Mouse (Mus musculus) heart, embryonic 12.5 days (tissue): ENCODE data around the gene Ttpal. TPM values are rescaled to one million over a fixed set of nuclear protein-coding genes. Genes with fewer than 3 reads are reported as not detected.

Source experiments
- ATAC-seq: fragments of 200-750 bp; cut with Nextera tagmentation; 2 replicates; pipeline ENCODE4 v1.8.0; 2017; ENCODE audit warnings: moderate TSS enrichment, moderate library complexity; ENCODE audit not compliant: insufficient number of reproducible peaks, low FRiP score
- H3K27ac ChIP-seq: fragments of 300-500 bp; sonication (generic); 2 replicates; pipeline ENCODE4 v1.5.1; 2016; ENCODE audit warnings: mild to moderate bottlenecking, moderate library complexity; ENCODE audit not compliant: poor library complexity, severe bottlenecking
- H3K27me3 ChIP-seq: fragments of 300-500 bp; sonication (generic); replicated peaks from 2 replicates; pipeline ENCODE4 v1.6.1; 2016; ENCODE audit warnings: mild to moderate bottlenecking, moderate library complexity
- H3K36me3 ChIP-seq: fragments of 300-500 bp; sonication (generic); 2 replicates; pipeline ENCODE4 v1.6.1; 2016; ENCODE audit warnings: mild to moderate bottlenecking, moderate library complexity
- H3K4me1 ChIP-seq: fragments of 300-500 bp; sonication (generic); replicated peaks from 2 replicates; pipeline ENCODE4 v1.6.1; 2016; ENCODE audit warnings: mild to moderate bottlenecking
- H3K4me2 ChIP-seq: fragments of 300-500 bp; sonication (generic); 2 replicates; pipeline ENCODE4 v1.6.1; 2016; ENCODE audit warnings: mild to moderate bottlenecking, moderate library complexity
- H3K4me3 ChIP-seq: fragments of 300-500 bp; sonication (generic); 2 replicates; pipeline ENCODE4 v1.5.1; 2016; ENCODE audit warnings: mild to moderate bottlenecking
- H3K9ac ChIP-seq: fragments of 300-500 bp; sonication (generic); 2 replicates; pipeline ENCODE4 v1.6.1; 2016; ENCODE audit warnings: mild to moderate bottlenecking, moderate library complexity
- H3K9me3 ChIP-seq: fragments of 300-500 bp; sonication (generic); replicated peaks from 2 replicates; pipeline ENCODE4 v1.6.1; 2016; ENCODE audit warnings: mild to moderate bottlenecking, moderate library complexity
- WGBS: fragments of 180-500 bp; shearing (Covaris S2); methylation state at CpG from one replicate; pipeline ENCODE4 v1.1.7; 2016; 5-methylcytosine and 5-hydroxymethylcytosine counted together
- polyA plus RNA-seq: library from polyadenylated mRNA; unstranded; fragments of >200 nt; fragmentation: Nextera tagmentation; extraction: Ambion mirVana; gene quantifications from 2 replicates; pipeline ENCODE4 v1.2.1, GENCODE M21; 2016

Ttpal gene
- polyA plus RNA-seq, 1 experiment from 2014 or later = 26.9 TPM

DNA sequence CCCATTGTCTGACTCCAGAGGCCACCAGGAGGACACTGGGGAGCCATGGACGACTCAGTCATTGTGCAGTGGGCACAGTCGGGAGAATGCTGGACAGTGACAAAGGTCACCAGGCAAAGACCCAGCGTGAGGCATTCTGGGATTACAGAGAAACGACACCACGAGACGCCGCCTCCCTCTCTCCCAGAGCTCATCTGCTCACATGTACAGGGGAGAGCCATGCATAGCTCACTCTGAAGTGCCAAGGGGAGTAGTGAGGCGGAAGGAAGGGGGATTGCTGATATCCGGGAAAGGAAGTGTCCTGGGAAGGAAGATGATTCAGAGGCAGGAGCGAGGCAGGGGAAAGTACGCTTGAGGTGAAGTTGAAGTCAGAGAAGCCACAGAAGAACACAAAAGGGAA, 26.9 kb upstream of the Ttpal start:
- Histone ChIP-seq H3K9ac (no peak overlapping the region), H3K27ac (no peak overlapping the region), H3K4me2 (no peak overlapping the region; the same call in 1 of the 2 replicates), H3K4me3 (no peak overlapping the region), H3K9me3 (no peaks in the 10 kb centered on the region), H3K36me3 (no peaks in the 10 kb centered on the region), H3K4me1 (no peaks in the 10 kb centered on the region; the same call in 1 of the 2 replicates), H3K27me3 (peaks cover 46% of the 10 kb centered on the region)
- 41% methylated on average over 11 of the region's 11 CpGs for WGBS
- ATAC-seq = no peak

DNA sequence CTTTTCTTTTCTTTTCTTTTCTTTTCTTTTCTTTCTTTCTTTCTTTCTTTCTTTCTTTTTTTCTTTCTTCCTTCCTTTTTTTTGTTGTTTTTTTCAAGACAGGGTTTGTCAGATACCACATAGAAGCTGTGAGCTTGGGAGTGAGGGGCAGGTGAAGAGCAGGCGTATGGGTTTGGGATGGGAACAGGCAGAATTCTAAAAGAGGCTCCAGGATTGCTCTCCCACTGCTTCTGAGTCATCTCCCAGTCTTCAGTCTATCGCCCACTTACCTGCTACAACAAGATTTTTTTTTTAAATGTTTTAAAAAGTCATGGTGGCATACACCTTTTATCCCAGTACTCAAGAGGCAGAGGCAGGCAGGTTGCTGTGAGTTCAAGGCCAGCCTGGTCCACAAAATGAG, 24.1 kb upstream of the Ttpal start:
- Histone ChIP-seq H3K9me3 (no peaks in the 10 kb centered on the region), H3K27me3 (peaks cover 22% of the 10 kb centered on the region), H3K4me2 (no peak overlapping the region), H3K36me3 (no peaks in the 10 kb centered on the region), H3K4me3 (no peak overlapping the region), H3K9ac (no peak overlapping the region), H3K27ac (no peak overlapping the region), H3K4me1 (no peaks in the 10 kb centered on the region; the same call in 1 of the 2 replicates)
- ATAC-seq = no peak
- WGBS = 78% methylated on average over 2 of the region's 2 CpGs

DNA sequence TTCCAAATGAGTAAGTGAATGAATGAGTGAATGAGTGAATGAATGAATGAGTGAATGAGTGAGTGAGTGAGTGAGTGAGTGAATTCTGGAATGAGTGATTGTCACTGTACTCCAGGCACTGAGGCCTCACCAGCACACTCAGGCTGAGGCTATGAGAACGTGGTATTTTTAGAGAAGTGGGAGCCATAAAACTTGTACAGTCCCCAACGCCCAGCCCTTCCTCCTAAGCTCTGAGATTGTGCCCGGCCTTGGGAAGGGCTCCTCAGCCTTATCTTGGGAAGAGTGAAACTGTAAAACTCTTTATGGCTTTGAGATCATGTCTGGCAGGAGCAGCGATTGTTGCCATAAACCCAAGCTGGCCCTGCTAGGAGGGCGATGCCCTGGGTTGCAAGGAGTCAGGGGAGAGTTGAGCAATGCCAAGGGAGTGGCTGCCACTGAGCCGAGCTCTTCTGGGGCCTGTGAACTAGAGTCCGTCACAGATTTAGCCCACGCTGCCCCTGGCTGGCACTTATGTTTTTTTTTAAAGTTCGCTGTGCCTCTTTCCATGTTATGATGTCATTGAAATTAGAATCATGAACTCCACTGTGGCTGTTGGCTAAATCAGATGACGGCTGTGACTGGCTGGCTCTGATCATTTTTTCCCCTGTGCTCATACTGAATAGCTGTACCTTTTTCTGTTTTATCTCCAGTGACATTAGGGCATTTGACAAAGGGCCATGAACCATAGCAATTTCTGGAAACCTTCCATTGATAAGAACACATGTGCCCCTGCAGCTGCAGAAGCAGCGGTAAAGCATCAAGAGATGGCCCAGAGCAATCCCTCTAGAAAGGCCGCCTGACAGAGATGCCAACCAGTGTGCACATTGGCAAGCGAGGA, 21.8 kb upstream of the Ttpal start:
- Histone ChIP-seq H3K9me3 (no peaks in the 10 kb centered on the region), H3K4me1 (no peaks in the 10 kb centered on the region; the same call in 1 of the 2 replicates), H3K4me2 (no peak overlapping the region), H3K9ac (no peak overlapping the region), H3K4me3 (no peak overlapping the region), H3K27me3 (peaks cover 8% of the 10 kb centered on the region), H3K27ac (no peak overlapping the region), H3K36me3 (no peaks in the 10 kb centered on the region)
- ATAC-seq = no peak
- WGBS = 59% methylated on average over 13 of the region's 13 CpGs

DNA sequence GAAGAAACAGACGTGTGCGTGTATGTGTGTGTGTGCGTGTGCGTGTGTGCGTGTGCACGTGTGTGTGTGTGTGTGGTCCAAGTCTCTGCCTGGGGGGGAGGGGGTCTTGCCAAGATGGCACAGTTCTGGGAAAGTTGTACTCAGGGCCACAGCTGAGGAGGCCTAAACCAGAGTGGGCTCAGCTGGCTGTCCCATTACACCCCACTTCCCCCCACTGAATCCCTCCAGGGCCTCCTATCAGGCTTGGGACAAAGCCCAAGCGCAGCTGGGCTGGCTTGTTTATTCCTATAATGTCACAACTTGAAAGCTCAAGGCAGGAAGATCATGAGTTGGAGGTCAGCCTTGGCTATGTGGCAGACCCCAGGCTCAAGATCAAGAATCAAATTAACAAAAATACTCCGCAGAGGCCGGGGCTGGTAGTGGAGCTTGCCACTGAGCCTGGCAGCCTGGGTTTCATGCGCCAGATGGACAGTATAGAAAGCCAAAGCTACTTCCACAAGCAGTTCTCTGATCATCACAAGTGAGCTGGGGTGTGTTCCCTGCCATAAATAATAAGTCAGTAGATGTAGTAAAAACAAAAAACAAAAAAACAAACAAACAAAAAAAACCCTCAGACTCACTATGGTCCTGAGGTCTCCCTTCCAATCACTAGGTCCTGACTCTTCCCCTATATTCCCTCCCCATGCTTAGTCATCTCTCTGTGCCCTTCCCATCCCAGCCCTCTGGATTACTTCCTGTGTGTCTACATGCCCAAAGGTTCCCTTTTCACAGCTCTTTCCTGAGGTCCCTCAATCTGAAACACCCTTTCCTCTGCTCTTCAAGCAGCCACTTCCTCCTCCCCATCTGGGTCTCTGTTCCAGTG, 18.7 kb upstream of the Ttpal start:
- 94% methylated on average over 10 of the region's 10 CpGs for WGBS
- Histone ChIP-seq H3K4me3 (no peak overlapping the region), H3K9ac (no peak overlapping the region), H3K36me3 (no peaks in the 10 kb centered on the region), H3K27me3 (0 out of 2 replicates have a peak, but pooled peaks cover 4% of the 10 kb centered on the region), H3K4me2 (no peak overlapping the region), H3K4me1 (peaks cover 8% of the 10 kb centered on the region; the same call in 1 of the 2 replicates), H3K9me3 (no peaks in the 10 kb centered on the region), H3K27ac (no peak overlapping the region)
- ATAC-seq = no peak

DNA sequence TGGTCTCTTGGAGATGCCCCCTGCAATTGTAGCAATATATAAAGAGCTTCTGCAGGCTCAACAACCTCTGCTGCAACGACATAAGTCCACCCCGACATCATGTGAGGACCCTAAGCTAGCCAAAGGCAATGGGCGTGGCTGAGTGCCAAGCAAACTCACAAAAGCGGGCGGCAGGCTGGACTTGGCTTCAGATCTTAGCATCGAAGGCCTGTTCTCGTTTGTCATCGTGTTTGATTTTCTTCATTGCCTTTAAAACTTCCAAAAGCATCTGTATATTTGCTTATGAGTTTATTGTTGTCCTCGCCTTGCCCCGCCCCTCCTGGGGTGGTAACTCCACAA, 18.1 kb upstream of the Ttpal start:
- WGBS = 78% methylated on average over 10 of the region's 10 CpGs
- Histone ChIP-seq H3K27ac (no peak overlapping the region), H3K4me3 (no peak overlapping the region), H3K4me2 (no peak overlapping the region), H3K27me3 (no peaks in the 10 kb centered on the region), H3K36me3 (no peaks in the 10 kb centered on the region), H3K4me1 (peaks cover 8% of the 10 kb centered on the region; the same call in 1 of the 2 replicates), H3K9me3 (no peaks in the 10 kb centered on the region), H3K9ac (no peak overlapping the region)
- no peak for ATAC-seq

DNA sequence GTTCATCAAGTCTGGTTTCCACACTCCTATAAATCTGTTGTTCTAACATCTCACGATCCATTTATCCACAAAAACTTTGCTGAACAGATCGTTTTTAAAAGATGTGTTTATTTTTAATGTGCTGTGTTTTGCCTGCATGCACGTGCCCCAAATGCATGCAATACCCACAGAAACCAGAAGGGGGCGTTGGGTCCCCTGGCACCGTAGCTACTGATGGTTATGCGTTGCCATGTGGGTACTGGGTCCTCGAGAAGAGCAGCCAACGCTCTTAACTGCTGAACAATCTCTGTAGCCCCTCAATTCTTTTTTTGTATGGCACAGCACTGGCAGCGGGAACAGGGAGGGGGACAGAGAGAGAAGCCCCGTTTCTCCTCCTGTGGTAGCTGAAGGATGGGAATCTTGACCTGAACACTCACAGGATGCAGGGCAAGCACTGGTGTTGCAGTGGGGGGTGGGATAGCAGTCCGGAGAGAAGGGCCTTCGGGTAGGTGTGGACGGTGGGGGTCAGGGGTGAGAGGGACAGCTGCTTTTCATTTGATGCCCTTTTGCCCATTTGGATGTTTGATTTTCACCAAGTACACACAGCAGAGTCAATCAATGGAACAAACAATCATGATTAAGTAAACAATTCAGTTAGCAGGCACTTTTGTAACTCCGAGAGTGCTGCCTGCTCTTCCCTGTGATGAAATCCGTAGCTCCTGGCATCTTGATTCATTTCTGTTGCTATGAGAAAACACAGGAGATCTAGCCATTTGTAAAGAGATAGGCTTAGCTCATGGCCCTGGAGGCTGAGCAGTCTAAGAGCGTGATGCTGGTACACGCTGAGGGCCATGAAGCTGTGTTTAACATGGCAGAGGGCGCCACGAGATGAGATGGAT, 15.5 kb upstream of the Ttpal start:
- no peaks in the 10 kb centered on the region for H3K36me3 ChIP-seq
- 49% methylated on average over 19 of the region's 19 CpGs for WGBS
- no peak overlapping the region for H3K9ac ChIP-seq
- ATAC-seq = no peak
- H3K27ac ChIP-seq = no peak overlapping the region
- no peak overlapping the region for H3K4me2 ChIP-seq
- no peaks in the 10 kb centered on the region for H3K9me3 ChIP-seq
- H3K4me3 ChIP-seq = no peak overlapping the region
- H3K27me3 ChIP-seq = no peaks in the 10 kb centered on the region
- 0 out of 2 replicates have a peak, but pooled peaks cover 8% of the 10 kb centered on the region for H3K4me1 ChIP-seq

DNA sequence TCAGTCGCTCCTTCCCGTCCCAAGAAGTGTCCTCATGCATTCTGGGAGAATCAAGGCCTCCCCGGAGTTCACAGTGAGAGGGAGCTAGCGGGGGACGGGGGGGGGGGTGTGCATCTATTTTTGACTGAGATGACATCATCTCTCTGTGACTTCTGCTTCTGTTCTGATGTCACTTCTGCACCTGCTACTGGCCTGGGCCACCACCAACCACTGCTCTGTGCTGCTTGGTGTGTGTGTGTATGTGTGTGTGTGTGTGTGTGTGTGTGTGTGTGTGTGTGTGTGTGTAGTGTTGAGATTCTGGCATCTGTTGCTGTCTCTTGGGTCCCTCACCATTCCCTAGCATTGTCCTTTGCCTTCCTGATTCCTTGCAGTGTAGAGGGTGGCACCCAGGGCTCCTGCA, 14.6 kb upstream of the Ttpal start:
- Histone ChIP-seq H3K9ac (no peak overlapping the region), H3K27ac (no peak overlapping the region), H3K4me1 (0 out of 2 replicates have a peak, but pooled peaks cover 8% of the 10 kb centered on the region), H3K9me3 (no peaks in the 10 kb centered on the region), H3K27me3 (no peaks in the 10 kb centered on the region), H3K4me2 (no peak overlapping the region), H3K4me3 (no peak overlapping the region), H3K36me3 (no peaks in the 10 kb centered on the region)
- WGBS = 48% methylated on average over 5 of the region's 5 CpGs
- ATAC-seq = no peak

DNA sequence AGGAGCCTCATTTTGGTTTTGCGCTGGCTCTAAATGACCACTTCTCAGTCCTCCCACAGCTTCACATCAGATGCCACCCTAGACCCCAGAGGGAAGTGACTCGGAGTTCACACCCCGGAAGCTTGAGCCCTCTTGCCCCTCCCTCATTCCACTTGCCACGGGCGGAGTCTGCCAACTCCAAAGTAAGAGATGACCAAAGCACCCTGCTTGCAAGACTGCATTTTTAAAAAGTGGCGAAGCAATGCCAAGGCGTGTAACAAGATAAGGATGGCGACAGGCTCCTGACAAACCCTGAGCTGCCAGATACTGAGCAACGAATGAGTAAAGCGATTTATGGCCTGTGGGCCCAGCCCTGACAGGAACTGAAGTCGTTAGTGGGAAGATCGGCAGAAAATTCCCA, 11.9 kb upstream of the Ttpal start:
- no peak overlapping the region for H3K27ac ChIP-seq
- ATAC-seq = no peak
- no peak overlapping the region for H3K4me2 ChIP-seq
- H3K9ac ChIP-seq = no peak overlapping the region
- no peaks in the 10 kb centered on the region for H3K27me3 ChIP-seq
- no peaks in the 10 kb centered on the region for H3K36me3 ChIP-seq
- H3K4me1 ChIP-seq = peaks cover 11% of the 10 kb centered on the region; the same call in 1 of the 2 replicates
- 52% methylated on average over 12 of the region's 12 CpGs for WGBS
- H3K9me3 ChIP-seq = no peaks in the 10 kb centered on the region
- H3K4me3 ChIP-seq = no peak overlapping the region

DNA sequence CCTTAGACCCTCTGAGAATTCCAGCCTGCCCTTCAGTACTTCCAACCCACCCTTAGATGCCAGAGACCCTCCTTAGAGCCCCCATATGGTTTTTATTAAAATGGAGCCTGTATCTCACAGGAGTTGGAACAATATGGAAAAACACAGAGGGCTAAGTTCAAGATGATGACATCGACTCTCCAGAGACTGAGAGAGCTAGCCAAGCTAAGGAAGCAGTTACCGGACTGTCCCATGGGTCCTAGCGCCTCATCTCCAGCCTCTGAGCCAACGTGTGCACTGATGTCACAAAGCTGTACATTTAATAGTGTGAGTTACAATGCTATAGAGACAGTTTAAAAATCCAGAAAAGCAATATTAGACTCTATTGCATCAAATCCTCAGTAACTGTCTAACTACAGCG, 11.1 kb upstream of the Ttpal start:
- H3K9me3 ChIP-seq = no peaks in the 10 kb centered on the region
- no peaks in the 10 kb centered on the region for H3K27me3 ChIP-seq
- peaks cover 17% of the 10 kb centered on the region; the same call in 1 of the 2 replicates for H3K4me1 ChIP-seq
- no peak overlapping the region for H3K4me2 ChIP-seq
- H3K36me3 ChIP-seq = no peaks in the 10 kb centered on the region
- H3K9ac ChIP-seq = no peak overlapping the region
- WGBS = 61% methylated on average over 5 of the region's 5 CpGs
- H3K4me3 ChIP-seq = no peak overlapping the region
- no peak for ATAC-seq
- H3K27ac ChIP-seq = no peak overlapping the region

DNA sequence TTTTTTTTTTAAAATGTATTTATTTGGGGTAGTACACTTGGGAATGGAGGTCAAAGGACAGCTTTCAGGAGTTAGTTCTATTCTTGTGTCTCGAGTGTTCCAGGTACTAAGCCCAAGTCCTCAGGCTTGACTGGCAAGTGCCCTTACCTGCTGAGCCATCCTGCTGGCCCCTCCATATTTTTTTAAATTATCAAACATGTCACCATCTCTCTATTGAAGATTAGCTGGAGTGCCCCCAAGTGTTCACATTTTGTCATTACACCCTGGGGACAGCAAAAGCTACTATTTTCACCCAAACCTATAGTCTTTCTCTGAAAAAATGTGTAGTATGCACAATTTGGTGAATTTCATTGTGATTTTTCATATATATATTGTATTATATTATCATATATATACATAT, 10.0 kb upstream of the Ttpal start:
- no peak overlapping the region for H3K4me2 ChIP-seq
- H3K36me3 ChIP-seq = no peaks in the 10 kb centered on the region
- H3K9me3 ChIP-seq = no peaks in the 10 kb centered on the region
- no peak overlapping the region for H3K9ac ChIP-seq
- ATAC-seq = no peak
- no peak overlapping the region for H3K27ac ChIP-seq
- H3K4me1 ChIP-seq = peaks cover 24% of the 10 kb centered on the region; the same call in 1 of the 2 replicates
- H3K4me3 ChIP-seq = no peak overlapping the region
- H3K27me3 ChIP-seq = no peaks in the 10 kb centered on the region
- 83% methylated on average over 1 of the region's 1 CpGs for WGBS
